Mouse (Mus musculus): ENCODE measurements around the gene Tmem41b.

DNA sequence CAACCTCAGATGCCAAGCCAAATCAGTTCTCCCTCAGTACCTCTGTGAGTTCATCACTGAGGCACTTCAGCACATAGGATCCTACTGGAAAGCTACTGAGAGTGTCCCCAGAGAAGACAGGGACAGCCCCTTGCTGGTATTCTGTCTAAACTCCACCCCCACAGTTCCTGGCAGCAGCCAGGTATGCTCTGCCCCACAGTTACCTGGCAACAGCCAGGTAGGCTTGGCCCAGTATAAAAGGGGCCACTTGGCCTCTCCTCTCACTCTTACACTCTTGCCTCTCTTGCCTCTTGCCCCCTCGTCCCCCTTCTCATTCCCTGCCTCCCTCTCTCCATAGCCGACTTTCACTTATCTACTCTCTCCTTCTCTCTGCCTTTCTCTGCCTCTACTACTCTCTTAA lies 61.8 kb downstream of the Tmem41b start:
- TF ChIP-seq CTCF (IDR thresholded peaks at IDR 0.05; ENCODE audit: borderline replicate concordance, control insufficient read depth, extremely low read depth, insufficient read depth, low read length, poor library complexity) (no peak), POLR2A (IDR thresholded peaks at IDR 0.05; ENCODE audit: control insufficient read depth, extremely low read depth, insufficient read depth, low read length, poor library complexity) (no peak)
